Mouse (Mus musculus) CH12.LX (cell line): ENCODE data around the gene Inpp5f.

Experiments
- CHD1 ChIP-seq: IDR thresholded peaks from 2 replicates; pipeline ENCODE4 v1.6.1; 2012; ENCODE audit warnings: low read depth, low read length, improper control_type of control experiment, inconsistent platforms
- UBTF ChIP-seq: IDR thresholded peaks from 2 replicates; pipeline ENCODE4 v1.6.1; 2012; ENCODE audit warnings: low read depth, mild to moderate bottlenecking, inconsistent platforms, low read length, improper control_type of control experiment, moderate library complexity

- TF ChIP-seq CHD1 (no peak), UBTF (no peak)
Observed at GRCm38 (mm10) chr7:128583213-128583948, 27.7 kb upstream of the Inpp5f start.
